Mouse (Mus musculus): ENCODE measurements around the gene Ccdc15.

The Ccdc15 gene

DNA sequence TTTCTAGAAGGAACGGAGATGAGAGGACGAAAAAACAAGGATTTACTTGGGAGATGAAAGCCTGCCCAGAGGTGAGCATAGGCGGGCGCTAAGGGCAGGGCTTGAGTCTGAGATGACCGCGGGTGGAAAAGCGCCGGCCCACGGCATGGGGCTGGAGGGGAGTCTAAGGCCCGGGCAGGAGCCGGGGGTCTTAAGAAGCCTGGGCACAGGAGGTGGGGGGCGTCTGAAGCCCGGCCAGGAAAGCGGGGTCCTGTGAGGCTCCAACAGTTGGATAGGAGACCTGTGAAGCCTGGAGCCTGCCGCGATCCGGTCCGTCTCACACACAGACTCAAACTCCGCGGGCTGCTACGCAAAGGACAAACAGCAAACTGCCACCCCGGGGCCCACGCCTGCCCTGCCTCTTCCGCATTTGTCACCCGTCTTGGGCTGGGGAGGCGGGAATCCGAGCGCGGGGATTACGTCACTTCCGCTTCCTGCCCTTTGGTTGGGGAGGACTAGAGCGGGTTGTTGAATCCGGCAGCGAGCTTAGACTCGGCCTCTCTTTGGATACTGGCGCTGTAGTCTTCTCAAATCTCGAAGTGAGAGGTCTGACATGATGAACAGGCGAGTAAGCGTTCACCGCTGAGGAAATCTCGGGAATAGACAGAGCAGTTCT is at the start of gene Ccdc15:
Ccdc15 (minus strand) TSS at position 445 of the 655 bp plus-strand sequence.
- DNase-seq (ENCODE audit: low spot score) = peak; percentile 95

DNA sequence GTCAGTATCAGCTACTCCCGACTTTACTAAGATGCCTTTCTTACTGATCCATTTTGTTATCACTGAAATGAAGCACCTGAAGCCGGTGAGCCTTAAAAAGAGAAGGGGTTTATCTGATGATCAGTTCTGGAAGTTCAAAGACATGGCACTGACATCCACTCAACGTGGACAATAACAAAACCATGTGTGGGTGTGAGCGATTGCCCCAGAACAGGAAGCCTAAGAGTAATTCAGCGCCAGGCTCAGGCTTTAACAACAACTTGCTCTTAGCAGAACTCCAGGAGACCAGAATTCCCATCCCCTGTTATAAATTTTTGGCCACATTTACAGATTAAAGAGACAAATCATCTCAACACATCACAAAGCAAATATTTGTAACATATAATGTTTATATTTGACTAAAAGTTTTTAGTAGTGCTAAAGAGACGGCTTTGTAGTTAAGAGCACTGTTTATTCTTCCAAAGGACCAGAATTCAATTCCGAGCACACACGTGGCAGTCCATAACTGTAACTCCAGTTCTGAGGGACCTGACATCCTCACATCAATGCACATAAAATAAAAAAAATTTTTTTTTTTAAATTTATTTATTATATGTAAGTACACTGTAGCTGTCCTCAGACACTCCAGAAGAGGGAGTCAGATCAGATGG is 45.4 kb upstream of the Ccdc15 start:
- DNase-seq (ENCODE audit: low spot score) = no peak

DNA sequence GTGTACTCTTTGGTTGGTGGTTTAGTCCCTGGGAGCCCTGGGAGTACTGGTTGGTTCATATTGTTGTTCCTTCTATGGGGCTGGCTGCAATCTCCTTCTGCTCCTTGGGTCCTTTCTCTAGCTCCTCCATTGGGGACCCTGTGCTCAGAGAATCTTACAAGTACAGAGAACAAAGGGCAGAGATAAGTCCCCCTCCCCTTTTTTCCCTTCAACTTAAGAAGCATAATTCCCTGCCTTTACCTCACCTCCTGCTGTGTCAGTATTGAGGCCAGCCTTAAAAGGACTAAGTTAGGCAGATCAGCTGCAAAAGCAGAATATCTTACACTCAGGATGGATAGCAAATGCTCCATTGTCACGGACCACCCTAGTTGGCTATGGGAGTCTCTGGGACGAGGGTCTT is 43.8 kb upstream of the Ccdc15 start:
- no peak for DNase-seq (ENCODE audit: low spot score)

DNA sequence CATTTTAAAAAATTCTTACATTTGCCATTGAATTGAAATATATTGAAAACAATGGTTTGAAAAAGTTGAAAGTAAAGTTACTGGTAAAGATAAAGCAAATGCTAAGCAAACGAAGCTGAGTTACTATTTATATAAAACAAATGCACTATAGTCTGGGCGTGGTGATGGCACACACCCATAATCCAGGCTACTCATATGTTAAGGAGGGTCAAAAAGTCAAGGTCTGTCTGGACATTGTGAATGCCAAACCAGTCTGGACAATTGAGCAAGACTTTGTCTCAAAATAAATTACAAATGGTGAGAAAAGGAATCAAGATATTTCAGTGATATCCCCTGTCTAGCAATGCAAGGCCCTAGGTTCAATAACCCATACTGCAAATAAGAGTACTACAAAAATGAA is 42.7 kb upstream of the Ccdc15 start:
- no peak for DNase-seq (ENCODE audit: low spot score)

DNA sequence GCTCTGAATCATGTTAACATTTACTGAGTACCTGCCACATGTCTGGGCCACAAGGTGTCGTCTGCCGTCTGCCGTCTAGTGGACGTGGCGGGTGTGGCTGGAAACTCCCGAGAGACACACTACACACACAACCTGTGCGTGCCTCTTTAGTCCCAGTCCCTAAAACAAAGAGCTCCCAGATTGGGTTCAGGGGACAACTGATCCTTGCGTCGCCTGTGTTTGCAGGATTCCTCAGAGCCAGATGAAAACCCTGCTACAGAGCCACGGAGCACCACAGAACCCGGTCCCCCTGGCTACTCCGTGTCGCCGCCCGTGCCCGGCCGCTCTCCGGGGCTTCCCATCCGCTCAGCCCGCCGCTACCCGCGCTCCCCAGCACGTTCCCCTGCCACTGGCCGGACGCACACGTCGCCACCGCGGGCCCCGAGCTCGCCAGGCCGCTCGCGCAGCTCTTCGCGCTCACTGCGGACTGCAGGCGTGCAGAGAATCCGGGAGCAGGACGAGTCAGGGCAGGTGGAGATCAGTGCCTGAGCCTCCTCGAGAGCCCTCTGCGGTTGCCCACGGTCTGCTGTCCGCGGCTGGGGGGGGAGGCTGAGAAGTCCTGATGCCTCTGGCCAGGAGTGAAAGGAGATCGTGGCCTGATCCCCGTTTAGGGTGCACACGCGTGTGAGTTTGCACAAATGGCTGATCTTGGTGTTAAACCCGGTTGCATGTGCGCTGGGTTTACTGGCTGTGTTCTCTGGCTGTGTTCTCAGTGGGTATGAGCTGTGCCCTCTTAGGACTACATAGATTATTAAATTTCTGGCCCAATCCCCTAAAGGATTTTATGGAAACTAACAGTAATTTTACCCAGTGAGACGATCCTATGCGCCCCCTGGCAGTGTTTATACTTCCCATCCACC is 36.3 kb upstream of the Ccdc15 start:
- peak; percentile 23 for DNase-seq (ENCODE audit: low spot score)

DNA sequence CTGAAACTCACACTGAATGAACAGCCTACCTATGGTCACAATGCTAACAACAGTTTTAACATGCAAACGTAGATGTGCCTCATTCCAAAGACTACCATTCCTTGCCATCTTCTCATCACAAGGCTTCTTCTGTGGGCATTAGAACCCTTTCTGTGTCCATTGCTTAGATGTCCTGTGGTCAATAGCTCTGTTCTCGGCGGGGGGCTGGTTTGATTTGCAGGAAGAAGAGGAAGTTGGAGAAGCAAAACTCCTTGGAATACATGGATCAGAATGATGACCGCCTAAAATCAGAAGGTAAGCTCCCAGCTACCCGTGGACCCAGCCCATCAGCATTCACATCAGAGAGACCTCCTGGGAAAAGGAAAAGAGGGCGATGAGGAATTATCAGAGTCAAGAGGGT is 34.9 kb upstream of the Ccdc15 start:
- no peak for DNase-seq (ENCODE audit: low spot score)

DNA sequence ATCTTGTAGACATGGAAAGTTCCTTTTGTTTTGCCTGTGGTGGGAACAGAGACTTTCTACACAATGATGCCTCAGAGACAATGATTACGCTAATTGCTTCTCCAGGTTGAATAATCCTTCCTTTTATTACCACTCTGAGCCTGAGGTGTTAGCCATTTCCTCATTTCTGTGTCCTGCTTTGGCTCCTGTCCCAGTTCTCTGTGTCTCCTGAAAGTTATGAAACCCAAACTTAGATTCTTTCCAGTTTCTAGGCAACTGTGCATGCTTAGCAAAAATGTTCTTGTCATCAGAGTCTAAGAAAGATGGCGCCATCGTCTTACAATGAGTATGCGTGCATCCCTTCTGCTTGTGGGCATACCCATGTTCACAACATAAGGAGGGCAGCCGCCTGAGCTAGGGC is 27.5 kb upstream of the Ccdc15 start:
- DNase-seq (ENCODE audit: low spot score) = no peak

DNA sequence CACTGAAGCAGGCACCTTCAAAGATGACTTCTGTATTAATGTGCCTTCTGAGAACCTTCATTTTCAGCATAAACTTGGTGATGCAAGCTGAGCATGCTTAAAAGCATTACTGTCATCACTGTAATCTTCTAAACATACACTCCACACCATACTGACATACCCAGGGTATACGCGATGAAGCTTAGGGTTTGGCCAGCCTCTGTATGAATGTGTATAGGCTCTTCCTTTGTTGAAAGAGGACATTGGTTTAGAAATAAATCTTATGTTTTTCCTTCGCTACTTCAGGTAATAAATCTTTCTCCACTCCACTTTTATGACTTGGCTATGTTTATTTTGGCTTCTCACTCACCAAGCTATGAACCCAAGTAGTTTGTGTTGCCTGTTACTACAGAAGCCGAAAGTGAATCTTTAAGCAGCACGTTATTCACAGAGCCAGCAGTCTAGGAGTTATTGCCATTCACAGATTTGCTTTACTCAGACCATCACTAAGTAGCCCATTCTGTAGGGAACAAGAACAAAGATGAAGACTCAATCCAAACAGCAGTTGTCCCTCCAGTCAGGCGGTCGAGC is 23.1 kb upstream of the Ccdc15 start:
- no peak for DNase-seq (ENCODE audit: low spot score)

DNA sequence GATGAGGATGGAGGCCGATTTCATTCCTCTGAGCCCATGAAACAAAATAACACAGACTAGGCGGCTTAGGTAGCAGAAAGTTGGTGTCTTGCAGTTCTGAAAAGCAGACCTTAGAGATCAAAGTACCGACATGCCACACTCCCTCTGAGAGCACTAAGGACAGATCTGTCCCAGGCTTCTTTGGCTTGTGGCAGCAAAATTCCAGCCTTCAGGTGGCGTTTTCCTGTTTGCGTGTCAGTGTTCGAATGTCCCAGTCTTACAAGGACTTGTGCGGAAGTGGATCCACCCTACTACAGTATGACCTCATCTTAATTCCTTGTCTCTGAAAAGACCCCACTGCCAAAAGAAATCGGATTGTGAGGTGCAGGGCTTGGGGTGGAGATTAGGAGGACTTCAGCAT is 20.6 kb upstream of the Ccdc15 start:
- no peak for DNase-seq (ENCODE audit: low spot score)

DNA sequence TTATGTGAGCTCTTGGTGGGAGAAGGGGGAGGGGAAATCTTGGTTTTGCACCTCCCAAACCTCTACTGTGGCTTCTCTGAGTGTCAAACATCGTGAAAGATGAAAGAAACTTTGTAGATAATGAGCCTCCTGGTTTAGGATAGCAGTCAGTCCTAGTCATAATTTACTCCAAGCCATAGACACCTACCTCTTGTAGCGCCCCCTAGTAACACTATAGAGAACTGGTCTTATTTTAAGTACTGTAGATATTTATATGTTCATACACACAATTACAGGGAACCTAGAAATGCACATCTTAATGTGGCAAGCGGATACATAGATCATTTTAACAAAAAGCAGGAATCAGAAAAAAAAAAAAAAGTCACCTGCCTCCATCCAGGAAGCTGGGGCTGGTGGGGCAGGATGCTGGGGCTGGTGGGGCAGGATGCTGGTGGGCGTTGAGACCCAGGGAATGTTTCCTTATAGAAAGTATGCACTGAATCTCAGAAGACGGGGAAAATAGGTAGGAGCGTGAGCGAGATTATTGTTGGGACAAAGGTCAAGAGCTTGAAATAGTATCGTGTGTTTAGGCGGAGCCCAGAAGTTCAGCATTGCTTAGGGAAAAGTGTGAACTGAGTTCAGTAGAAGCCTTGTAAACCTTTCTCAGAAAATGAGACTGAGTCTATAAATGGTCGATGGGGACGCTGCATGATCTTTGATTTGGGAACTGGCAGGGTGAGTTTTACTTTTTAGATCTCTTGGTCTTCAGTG is 20.0 kb upstream of the Ccdc15 start:
- no peak for DNase-seq (ENCODE audit: low spot score)

DNA sequence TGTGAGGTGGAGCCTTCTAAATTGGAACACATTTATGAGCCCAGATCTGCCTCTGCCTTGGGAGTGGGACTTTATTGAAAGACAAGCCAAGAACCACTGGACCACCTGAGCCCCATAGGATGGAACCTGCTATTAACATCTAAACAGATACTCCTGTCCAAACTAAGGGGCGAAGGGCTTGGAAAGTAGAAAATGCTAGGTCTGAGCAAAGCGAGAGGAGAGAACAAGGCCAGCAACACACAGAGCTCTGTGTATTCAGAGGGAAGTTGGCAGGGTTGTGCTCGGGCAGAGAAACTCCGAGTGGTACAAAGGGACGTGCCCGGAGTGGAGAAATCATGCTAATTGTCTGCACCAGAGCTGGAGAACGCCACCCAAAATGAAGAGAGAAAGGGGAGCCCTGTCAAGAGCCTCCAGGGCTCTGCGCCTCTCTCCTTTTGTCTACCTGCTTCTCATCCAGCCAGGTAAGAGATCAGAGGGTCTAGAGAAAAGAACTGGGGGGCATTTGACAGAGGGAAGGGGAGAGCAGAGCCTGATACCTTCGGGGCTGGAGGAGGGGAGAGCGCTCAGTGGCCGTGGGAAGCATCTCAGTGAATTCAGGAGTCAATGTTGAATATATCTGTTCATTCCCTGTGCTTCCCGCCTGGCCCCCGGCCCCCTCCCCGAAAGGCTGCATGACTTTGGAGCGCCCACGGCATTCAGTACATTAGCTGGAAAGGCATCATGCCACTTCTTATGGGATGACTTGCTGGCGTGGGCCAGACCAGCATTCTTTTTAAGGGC is 19.3 kb upstream of the Ccdc15 start, which contains the start of gene Hepacam:
Hepacam (plus strand) TSS at position 51 of the 780 bp plus-strand sequence.
- no peak for DNase-seq (ENCODE audit: low spot score)

DNA sequence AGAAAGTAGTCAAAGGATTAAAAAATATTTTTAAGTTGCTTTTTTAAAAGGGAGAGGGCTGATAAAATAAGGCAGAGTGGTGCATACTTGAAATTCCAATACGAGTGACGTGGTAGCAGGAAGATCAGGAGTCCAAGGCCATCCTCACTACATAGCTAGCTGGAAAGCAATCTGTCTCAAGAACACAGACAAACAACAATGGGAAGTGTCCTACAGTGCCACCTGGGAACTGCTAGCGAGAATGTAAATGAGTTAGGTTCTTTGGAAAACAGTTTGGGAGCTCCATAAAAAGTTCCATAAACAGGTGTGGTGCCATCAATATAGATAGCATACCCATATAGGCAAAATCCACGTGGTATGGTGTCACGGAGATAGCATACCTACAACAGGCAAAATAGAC is 17.5 kb upstream of the Ccdc15 start:
- DNase-seq (ENCODE audit: low spot score) = no peak

DNA sequence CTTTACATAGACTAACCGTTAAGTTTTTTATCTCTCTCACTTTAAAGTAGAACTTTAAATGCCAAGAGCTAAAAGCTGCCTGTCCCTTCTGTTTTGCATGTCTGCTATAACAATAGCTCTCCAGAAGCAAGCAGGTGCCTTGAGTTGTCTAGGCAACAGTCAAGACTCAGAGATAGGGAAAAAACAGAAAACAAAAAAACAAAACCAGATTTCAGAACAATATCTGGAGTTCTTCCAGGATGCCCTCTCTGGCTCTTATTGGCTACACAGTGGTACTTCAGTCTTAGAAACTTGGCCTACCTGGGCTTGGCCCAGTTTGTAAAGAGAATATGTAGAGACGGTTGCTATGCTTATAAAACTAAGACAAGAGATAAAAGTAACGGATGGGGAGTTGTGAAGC is 16.2 kb upstream of the Ccdc15 start:
- DNase-seq (ENCODE audit: low spot score) = no peak

DNA sequence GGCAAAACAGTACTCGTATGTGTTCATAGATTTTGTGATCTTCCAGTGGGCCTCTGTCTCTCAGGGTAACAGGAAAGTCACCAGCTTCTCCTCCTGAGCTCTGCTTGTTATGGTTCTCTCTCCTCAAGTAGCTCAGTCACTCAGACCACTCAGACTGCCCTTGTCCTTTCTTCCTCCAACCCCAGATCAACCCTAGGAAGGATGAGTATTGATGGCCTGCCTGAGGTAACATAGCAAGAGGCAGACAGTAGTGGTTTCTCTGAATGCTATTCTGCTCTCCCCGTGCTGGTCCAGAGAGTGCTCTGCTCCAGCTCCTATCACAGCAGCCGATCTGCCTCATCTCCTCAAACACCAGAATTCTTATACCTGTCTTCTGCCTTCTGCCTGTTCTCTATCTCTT is 15.3 kb upstream of the Ccdc15 start:
- DNase-seq (ENCODE audit: low spot score) = no peak

DNA sequence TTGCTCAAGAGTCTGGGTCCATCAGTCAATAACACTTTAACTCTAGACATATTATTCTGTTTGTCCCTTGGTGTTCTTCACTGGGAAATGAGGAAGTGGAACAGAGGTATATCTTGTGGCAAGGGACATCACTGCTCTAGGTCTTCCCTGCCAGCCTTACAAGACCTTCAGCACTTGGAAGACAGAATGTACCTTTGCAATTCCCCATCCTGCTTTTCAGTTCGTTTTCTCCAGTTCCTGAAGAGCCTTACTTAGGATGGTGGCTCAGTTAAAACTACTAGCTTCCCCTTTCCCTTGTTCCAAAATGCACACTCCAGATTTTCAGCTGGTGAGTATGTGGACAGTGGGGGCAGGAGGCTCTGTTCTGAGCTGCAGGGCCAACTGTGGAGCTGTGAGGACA is 14.6 kb upstream of the Ccdc15 start:
- DNase-seq (ENCODE audit: low spot score) = no peak

DNA sequence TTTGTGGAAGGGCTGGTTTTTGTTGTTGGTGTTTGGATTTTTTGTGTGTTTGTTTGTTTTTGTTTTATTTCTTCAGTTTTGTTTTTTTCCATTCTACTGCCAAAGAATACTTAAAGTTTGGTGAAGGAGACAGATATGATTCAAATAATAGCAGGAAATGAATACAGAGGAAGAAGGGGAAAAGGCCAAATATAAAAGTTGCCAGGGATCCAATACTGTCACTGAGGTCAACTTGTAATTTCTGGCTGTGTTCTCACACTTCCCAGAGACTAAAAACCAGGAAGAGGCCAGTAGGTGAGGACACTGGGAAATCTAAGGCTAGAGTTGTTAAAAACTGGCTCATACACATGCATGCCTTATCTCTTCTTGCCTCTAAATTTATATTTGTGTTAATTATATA is 13.9 kb upstream of the Ccdc15 start:
- no peak for DNase-seq (ENCODE audit: low spot score)

DNA sequence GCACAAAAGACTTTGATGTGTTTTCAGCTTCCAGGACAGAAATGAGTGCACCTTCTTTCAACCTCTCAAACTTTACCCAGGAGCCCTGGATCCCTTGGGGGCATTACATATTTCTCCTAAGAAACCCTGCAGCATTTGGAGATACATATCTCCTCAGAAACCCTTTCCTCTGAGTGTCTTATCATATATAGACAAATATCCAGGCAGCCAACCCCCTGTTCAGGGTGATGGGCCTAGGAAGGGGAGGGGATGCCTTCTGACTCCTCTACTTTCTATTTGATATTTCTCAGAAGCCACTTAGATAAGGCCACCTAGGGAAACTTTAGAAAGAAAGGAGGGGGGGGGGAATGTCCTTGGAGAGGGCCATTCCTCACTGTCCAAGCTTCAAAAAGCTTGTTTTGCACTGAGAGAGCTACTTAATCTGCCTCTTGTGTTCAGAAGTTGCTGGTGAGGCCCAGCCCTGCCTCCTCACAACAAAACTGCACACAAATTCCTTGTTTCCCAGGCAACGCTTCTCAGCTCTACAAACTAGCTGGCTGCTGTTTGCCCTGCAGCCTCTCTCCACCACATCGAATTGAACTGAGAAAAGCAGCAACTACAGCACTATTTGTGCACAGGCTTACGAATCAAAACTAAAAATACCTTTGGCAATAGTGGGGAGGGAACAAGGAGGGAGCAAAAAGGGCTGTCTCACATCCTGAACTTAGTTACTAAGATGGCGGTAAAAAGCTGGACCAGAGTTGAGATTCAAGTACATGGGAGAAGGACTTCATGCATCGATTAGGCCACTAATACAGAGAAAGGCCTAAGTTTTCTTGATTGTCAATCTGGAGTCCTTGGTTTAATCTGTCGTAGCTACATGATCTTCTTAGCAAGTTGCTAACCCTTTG is 11.3 kb upstream of the Ccdc15 start:
- DNase-seq (ENCODE audit: low spot score) = no peak

DNA sequence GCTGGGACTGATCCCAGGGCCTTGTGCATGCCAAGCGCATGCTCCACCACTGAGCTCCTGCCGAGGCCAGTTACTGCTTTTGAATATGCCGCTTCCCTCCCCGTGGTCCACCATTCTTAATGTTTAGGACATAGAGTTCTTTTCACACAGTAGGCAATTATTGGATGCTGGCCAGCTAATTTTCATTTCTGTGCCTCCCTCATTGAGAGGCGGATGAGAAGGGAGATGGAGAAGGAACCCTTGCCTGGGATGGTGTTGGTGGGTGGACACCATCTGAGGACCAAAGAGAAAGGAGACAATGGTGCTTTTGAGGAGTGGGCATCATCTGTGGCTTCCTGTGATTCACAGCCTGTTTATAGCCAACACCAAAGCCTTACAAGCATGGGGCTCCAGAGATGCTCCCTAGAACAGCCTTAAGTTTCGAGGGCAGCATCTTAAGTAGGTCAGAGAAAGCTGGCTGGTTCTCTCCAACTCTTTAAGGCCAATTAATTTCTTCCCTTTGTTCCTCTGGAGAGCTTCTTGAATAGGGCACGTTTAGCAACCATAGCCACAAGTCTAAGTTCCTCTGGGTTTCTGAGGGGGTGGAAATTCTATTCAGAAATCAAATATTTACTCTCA is 10.6 kb upstream of the Ccdc15 start:
- no peak for DNase-seq (ENCODE audit: low spot score)

DNA sequence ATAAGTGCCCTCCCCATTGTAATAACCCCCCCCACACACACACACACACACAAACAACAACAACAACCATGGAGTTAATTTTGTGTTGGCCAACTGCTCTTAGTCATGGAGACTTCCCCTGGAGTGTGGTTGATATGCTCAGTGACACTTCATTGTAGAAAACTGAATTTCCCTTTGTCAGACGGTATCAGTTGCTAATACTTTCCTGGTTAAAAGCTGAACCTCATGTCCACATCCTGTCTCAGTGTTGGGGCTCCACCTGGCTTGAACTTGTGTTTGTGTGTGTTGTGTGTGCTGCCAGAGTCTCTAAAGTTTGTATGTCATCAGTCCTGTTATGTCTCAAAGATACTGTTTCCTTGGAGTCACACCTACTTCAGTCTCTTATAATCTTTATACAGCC is 6.3 kb upstream of the Ccdc15 start:
- no peak for DNase-seq (ENCODE audit: low spot score)

DNA sequence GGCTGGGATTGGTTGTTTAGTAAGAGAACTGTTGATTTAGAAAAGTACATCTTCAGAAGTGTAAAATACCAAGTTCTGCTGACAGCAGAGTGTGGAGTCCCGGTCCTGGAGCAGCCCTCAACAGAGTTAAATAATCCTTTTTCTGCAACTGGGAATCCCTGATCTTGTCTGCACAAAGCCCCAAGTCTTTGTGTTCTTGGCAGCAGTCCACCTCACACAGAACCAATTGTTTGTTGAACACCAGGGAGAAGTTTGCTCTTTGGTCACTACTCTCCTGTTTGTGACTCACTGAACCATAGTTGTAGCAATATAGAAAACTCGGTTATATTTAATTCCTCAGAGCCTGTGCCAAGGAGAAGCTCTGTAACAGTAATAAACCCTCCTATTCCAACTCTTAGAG is 3.0 kb upstream of the Ccdc15 start:
- no peak for DNase-seq (ENCODE audit: low spot score)

Data from urinary bladder, postnatal 25 days (tissue).